Mouse (Mus musculus) heart, postnatal 4 days (tissue): ENCODE results near the gene Gmpr. TPM values are rescaled to one million over a fixed set of nuclear protein-coding genes. Genes with fewer than 3 reads are reported as not detected.

ENCODE experiments used
- DNase-seq: peaks from one replicate; pipeline ENCODE4 v3.0.0; 2021
- total RNA-seq, 2 experiments: library from RNA; stranded (reverse); gene quantifications; 2 replicates each; pipeline ENCODE4 v1.2.3; 2021

Gene Gmpr
- total RNA-seq, 2 experiments from 2014 or later: 161 to 187 TPM

DNA sequence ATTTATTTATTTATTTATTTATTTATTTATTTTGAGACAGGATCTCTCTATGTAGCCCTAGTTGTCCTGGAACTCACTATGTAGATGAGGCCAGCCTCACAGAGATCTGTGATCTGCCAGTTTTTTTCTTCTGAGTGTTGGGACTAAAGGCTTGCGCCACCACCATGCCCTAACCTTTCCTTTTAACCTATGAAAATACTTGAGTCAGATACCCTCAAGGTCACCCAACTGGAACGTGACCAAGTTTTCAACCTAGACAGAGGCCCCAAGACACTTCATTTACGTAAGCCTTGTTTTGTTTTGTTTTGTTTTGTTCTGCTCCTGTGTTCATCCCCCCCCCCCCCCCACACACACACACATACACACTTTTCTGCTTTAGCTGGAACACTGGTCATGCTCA is 1.7 kb upstream of the Gmpr start:
- DNase-seq: no peak

DNA sequence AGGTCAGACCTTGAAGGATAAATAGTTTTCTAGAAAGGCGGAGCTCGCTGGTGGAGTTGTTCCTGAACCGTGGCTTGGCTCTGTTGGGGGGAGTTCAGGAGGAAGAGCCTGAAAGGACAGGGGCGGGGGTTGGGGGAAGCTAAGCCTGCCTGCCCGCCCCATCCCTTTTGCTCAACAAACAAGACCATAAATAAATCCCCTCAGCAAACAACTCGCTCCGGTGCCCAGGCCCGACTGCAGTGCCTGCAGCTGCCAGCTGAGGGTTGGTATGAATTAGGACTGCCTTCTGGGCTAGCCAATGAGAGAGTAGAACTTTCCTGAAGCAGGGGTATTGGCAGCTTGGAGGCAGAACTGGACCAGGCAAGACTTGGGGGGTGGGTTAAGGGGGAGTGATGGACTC is 1.3 kb downstream of the Gmpr start:
- DNase-seq: peak; percentile 75

GRCm38 (mm10) chr13:45509366-45509765 is 2.1 kb downstream of the Gmpr start:
- no peak for DNase-seq

DNA sequence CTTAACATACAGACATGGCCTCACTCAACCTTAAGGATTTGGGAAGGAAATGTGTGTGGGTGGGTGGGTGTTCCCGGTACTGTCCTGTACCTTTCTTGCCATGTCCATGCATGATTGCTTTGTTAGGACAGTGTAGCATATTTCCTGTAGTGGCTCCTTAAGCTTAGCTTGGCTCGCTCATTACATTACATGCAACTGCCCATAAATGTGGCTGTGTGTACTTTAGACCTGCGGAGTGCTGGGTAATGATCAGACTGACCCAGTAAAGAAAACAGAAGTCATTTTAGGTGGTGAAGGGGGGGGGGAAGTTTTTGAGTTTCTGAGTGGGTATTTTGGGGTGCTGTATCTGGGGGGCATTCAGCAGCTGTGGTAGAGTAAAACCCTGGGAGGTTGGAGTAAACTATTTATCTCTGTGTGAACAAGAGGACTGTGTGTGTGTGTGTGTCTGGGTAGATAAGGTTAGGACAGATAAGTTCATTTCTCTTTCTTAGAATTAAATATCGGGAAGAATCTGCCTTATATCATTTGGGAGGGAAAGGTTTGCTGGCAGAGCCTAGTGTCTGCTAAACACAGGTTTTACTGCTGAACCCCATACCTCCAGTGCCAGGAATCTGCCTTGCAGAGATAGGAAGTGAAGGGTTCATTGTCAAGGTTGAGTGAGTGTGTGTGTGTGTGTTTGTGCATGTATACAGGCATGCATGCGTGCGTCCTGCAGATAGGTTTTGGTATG is 4.6 kb downstream of the Gmpr start:
- DNase-seq: no peak

DNA sequence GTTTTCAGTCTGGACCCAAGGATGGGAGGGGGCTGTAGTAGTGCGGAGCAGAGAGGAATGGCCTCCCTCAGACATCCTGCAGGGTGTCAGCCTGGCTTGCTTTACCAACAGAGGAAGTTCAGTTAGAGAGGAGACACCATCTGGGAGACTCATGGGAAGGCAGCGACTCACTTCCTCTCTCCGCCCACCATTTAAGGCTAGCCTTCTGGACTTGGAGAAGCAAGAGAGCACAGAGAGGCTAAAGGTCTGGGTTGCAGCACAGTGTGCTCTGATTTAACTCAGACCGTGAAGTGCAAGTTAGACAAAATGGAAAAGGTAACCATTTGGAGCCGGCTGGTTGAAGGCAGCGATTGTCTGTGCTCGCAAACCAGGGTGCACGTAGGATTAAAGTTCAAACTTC is 5.3 kb downstream of the Gmpr start:
- DNase-seq: no peak

DNA sequence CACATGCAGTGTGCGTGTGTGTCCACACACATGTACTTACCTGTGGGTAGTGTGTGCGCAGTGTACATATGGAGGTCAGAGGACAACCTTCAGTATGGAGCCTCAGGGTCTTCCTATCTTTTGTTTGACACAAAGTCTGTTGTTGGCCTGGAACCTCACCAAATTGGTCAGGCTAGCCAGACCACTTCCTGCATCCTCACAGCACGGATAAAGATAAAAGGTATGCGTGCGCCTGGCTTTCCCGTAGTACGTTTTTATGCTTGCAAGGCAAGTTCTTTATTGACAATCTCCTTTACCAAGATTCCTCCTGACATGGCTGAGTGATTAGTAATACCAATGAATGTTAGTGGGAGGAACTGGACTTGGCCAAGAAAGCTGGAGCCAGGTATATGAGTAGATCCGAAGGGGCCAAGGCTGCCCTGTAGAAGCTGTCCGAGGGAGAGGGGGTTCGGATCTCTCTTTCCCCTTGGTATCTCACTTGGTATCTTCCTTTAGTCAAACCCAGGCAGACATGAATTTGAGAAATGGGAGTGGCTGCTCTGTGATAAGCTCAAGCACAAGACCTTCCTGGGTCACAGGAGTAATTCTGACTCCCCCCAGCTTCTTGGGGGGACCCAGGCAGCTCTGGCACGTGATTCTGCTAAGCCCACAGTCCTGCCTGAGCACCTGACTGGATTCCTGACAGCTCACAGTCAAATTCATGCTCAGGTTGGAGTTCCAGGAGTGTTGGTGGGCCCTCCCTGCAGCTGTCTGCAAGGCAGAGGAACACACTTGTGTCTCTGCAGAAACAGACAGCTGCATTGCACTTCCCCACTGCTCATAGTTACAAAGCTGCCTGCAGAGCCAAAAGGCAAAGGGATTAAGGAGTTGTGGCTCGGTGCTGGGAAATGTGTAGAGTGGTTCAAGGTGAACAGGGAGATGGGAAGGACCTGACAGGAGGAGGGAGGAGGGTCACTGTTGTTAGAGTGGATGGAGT is 6.1 kb downstream of the Gmpr start:
- no peak for DNase-seq

DNA sequence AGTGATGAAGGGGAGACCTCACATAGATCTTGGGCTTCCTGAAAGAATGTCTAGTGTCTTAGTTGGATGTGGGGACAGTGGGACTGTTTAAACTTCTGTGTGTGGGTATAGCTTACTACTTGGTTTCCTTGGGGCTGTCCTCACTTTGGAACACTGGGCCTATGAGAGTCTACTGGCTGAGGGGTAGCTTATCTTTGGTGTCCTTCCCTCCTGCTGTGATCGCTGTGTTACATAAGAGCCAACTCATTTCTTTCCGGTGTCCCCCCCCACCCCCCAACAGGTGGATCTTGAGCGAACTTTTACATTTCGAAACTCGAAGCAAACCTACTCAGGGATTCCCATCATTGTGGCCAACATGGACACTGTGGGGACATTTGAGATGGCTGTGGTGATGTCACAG is 6.9 kb downstream of the Gmpr start:
- DNase-seq: no peak

DNA sequence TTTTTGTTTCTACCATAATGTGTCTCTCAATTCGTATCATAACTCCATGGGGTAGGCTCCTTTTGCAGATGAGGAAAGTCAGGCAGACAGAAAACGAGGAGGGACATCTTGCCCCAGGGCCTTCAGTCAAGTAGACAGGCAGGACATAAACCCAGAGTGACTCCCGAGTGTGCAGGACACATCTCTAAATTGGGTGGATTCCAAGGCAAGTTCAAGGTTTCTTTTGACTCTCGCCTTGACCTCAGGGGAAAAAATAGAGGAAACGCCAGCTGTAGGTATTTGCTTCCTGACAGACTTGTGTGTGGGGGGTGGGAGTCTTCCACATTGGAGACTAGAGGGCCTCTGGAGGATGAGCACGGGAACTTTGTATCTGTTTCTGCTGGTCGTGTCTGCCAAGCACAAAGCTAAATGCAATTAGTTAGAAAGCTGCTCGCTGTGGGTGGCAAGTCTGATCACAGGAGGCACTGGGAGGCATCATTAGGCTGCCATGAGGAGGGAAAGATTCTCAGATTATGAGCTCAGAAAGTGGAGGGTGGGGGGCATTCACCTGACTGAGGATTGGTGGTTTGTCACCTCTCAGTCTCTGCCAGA is 7.7 kb downstream of the Gmpr start:
- no peak for DNase-seq

DNA sequence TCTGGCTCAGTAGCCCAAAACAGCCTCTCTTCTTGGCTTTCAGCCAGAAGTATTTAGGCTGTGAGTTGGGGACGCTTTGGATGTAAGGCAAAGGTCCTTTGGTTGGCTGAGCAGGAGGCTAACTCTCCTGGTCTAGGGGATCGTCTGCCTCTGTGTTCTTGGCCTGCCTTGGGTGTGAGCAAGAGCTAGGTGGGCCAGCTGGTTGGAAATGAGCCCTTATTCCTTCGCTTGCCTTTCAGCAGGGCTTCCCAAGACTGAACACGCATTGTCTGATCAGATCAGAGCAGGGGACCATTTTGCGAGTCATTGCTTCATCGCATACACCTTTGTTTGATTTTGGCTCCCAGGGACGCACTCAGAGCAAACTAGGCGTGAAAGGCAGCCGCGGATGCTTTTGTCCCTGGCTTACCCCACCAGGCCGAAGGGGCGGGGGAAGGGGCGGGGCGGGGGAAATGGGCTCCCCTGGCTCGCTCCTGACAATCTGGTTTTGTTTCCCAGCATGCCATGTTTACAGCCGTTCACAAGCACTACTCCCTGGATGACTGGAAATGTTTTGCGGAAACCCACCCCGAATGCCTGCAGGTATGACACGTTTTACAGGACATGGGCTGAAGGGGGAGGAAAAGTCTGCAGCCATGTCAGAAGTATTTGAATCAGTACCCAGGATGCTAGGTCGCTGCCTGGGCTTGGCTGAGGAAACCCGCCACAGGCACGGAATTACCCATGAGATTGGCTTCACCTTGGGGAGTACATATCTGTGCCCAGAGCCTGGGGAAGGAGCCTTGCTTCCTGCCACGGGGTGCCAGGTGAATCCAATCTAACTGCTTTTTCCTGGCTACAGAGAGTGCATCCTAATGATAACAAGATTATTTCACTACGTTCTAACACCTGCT is 9.5 kb downstream of the Gmpr start:
- DNase-seq: peak; percentile 56

GRCm38 (mm10) chr13:45524305-45524704 is 17.1 kb downstream of the Gmpr start:
- peak; percentile 61 for DNase-seq

GRCm38 (mm10) chr13:45524791-45525435 is 17.7 kb downstream of the Gmpr start:
- DNase-seq: no peak

GRCm38 (mm10) chr13:45526230-45526629 is 19.0 kb downstream of the Gmpr start:
- DNase-seq: no peak

DNA sequence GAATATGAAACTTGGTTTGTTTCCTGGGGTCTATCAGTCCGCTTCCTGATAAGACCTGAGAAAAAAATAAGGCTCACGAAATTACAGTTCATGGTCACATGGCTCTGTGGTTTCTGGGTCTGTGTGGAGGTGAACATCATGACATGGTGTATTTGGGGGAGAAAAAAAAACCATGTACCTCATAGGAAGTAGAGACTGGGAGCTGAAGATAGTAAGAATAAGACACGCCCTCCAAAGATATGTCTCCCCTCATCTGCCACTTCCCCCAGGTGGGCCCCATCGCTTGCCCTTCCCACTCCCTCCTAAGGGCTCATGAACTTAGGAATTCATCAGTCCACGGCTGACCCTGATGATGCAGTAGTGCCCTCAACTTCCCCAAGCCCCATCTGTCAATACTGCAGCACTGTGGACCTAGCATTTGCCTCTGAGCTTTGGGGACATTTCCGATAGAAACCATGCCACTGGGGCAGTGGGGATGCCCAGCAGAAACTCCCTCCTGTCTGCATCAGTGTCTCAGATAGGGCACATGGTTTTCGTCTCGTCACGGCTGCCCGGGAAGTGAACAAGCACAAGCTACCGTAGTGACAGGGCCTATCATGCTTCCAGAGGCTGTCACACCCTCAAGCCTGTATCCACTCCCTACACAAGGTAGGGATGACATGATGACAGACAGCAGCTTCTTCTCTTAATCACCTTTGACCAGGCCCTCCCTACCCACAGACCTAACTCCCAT is 20.2 kb downstream of the Gmpr start:
- no peak for DNase-seq

GRCm38 (mm10) chr13:45528787-45529186 is 21.5 kb downstream of the Gmpr start:
- DNase-seq: no peak

GRCm38 (mm10) chr13:45530754-45531153 is 23.5 kb downstream of the Gmpr start:
- peak; percentile 49 for DNase-seq

DNA sequence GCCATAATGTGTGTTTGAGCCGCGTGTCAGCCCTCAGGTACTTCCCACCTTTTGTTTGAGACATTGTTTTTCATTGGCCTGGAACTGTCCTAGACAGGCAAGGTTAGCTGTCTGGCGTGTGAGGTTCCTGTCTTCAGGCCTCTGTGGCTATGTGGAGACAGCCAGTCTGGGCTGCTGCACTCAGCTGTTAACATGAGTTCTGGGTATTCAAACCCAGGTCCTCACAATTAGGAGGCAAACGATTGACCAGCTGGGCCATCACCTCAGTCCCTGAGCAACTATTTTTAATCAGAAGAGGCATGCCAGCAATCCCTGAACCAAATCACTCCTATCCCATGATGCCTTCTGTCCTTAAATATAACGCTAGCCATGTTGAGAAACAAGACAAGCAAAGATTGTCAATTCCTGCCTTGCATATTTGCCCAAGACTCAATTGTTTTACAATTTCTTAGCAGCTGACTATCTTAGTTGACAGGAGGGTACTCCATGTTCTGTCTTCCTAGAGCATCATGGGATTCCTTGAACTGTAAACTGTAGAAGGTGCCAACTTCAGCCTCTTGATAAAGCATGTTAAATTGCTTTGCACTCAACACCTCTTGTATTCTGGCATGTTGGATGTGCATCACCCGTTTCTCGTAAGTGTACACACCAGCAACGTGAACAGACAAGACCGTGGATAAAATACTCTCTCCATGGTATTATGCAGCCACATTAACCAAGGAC is 28.6 kb downstream of the Gmpr start:
- DNase-seq: no peak

- peak; percentile 65 for DNase-seq
These were observed 29.9 kb downstream of the Gmpr start for GRCm38 (mm10) chr13:45537110-45537509.

DNA sequence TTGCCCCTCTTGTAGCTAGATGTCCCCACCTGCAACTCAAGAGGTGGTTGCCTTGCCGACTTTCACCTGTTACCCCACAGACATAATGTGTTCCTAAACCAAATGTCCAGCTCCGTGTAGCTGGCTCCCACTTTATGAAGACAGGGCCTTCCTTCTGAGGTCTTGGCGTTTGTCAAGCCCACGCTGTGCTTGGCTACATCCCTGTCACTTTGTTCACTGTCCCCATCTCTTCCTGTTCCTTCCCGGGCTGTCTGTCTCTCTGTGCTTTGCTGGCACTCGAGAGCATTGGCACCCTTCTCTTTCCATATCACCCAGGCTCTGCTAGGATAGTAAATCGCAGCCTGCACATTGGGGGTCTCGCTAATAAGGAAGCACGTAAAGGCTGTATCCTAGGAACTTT is 30.8 kb downstream of the Gmpr start:
- no peak for DNase-seq

GRCm38 (mm10) chr13:45538532-45539204 is 31.4 kb downstream of the Gmpr start:
- peak; percentile 80 for DNase-seq

DNA sequence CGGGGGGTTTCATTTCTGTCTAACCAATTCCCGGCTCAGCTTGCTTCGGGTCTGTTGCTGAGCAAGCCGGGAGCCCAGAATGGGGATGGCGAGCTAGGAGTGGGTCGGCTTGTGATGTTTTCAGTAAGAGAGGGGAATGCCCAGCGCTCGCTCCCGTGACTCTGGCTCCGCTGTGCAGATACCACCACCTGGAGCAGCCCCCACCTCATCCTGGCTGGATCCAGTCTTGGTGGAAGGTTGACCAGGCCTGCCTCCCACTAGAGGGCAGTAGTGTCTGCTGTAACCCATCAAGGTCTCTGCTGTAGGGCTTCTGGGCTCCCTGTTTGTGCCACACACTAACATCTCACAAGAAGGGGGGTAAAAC is 31.9 kb downstream of the Gmpr start:
- DNase-seq: peak; percentile 90
